In the genomic region with DNA sequence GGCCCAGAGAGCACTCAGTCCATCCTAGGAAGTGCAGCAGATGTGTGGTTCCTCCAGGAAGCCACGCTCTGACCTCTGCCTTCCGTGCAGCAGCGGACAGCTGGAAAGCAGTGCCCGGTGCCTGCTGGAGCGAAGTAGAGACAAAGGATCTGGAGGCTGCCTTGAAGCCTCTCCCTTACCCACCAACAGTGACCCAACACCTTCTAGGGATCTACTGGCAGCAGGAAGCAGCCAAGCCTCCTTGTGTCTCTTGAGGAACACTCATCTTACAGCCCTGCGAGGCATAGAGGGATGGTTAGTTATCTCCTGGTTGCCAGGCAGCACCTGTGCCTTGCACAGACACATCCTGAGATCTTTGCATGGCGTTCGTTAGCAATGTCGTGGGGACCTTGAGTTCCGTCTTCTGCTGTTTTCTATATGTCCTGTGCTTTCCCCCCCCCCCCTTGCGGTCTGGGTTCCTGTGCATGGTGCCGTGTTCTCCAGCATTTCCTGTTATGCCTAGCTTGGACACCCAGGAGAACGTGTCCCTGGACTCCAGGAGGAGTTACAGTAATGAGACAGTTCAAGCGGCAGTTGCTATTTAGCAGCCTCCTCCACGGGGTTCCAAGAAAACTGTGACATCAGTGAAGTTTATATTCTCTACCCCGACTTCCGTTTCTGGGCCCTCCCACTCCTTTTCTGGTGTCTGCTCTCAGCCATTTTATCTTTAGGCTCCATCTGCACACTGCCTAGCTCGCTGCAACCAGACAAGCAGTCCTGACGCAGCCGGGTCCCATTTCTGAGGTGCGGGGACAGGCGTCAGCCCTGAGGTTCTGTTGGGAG, we compare ENCODE assay signal across 8 mouse cellular contexts.
A peak's percentile ranks its signal among the peaks of the same experiment; 100 is the strongest.
DNase-seq lines count a peak whose midpoint lies in the region; ATAC-seq and TF ChIP-seq lines count a peak whose summit lies in the region.

No protein-coding gene starts in this region.

- peaks cover 20 to 33% of the 10 kb centered on the region in 2 experiments for H3K4me1 ChIP-seq in MEL (ENCODE audit: control insufficient read depth in 1 of 2, insufficient read depth in 2 of 2, low read length in 2 of 2)
- H3K4me1 ChIP-seq in kidney, embryonic 15.5 days: peaks cover 47% of the 10 kb centered on the region
- H3K4me1 ChIP-seq in liver, embryonic 13.5 days (replicated peaks): peaks cover 53% of the 10 kb centered on the region

- H3K27ac ChIP-seq in MEL (ENCODE audit: control insufficient read depth, low read depth, low read length): peak overlapping the region; percentile 88
- peak overlapping the region; percentile 85 for H3K27ac ChIP-seq in kidney, embryonic 15.5 days
- H3K27ac ChIP-seq in liver, embryonic 13.5 days: peak overlapping the region; percentile 92

- peak overlapping the region; percentile 58 for H3K9ac ChIP-seq in MEL (ENCODE audit: control insufficient read depth, low read depth, low read length, poor library complexity, severe bottlenecking)
- no peak overlapping the region for H3K9ac ChIP-seq in kidney, embryonic 15.5 days
- H3K9ac ChIP-seq in liver, embryonic 13.5 days: peak overlapping the region; percentile 70

- no peak for TF ChIP-seq CTCF in MEL (IDR thresholded peaks at IDR 0.05 in 2 of 3, conservative IDR thresholded peaks at IDR 0.05 in 1 of 3; ENCODE audit: control insufficient read depth in 1 of 3, insufficient read depth in 1 of 3, low read depth in 2 of 3, low read length in 3 of 3, poor library complexity in 1 of 3, severe bottlenecking in 1 of 3)

- peak overlapping the region; percentile 48 to 52 for H3K4me3 ChIP-seq in MEL (ENCODE audit: control insufficient read depth in 1 of 2, insufficient read depth in 1 of 2, low read depth in 2 of 2, low read length in 2 of 2)
- peak overlapping the region; percentile 14; the same call in 1 of the 2 replicates for H3K4me3 ChIP-seq in kidney, embryonic 15.5 days (replicated peaks)
- H3K4me3 ChIP-seq in liver, embryonic 13.5 days (replicated peaks): peak overlapping the region; percentile 54

- no peak for TF ChIP-seq RAD21 in MEL (IDR thresholded peaks at IDR 0.05; ENCODE audit: low read depth, low read length)

- peak; percentile 45 to 67 for TF ChIP-seq POLR2A in MEL (IDR thresholded peaks at IDR 0.05; ENCODE audit: control insufficient read depth in 1 of 2, insufficient read depth in 1 of 2, low read depth in 1 of 2, low read length in 2 of 2, poor library complexity in 1 of 2)

- no peaks in the 10 kb centered on the region for H3K9me3 ChIP-seq in MEL (replicated peaks; ENCODE audit: insufficient read depth, low read length)
- no peaks in the 10 kb centered on the region for H3K9me3 ChIP-seq in kidney, embryonic 15.5 days (replicated peaks)
- H3K9me3 ChIP-seq in liver, embryonic 13.5 days (replicated peaks): no peaks in the 10 kb centered on the region

- peak overlapping the region; percentile 47 for H3K4me2 ChIP-seq in kidney, embryonic 15.5 days
- peak overlapping the region; percentile 82 for H3K4me2 ChIP-seq in liver, embryonic 13.5 days

- ATAC-seq in kidney, embryonic 15.5 days (replicated peaks; ENCODE audit: low FRiP score): peak; percentile 64
- ATAC-seq in liver, embryonic 13.5 days (ENCODE audit: low read depth): peak; percentile 85

- peak; percentile 38 to 75 for TF ChIP-seq EP300 in MEL (IDR thresholded peaks at IDR 0.05; ENCODE audit: low read depth in 1 of 2, low read length in 2 of 2)

- peak; percentile 79 for DNase-seq in 416B (ENCODE audit: low read depth)
- peak; percentile 97 for DNase-seq in MEL (ENCODE audit: low read depth, low spot score)
- DNase-seq in frontal cortex, postnatal 14 days (ENCODE audit: low spot score in 2 of 2): peak; percentile 54 to 63
- DNase-seq in liver, embryonic 13.5 days: peak; percentile 84
- peak; percentile 88 for DNase-seq in right cerebral cortex, adult 18-20 months
- no peak for DNase-seq in urinary bladder, postnatal 4 days (ENCODE audit: low spot score in 2 of 2)
- DNase-seq in cerebellum, postnatal 14 days: no peak

- H3K79me2 ChIP-seq in MEL (ENCODE audit: control insufficient read depth, insufficient read depth, low read length, poor library complexity): no peaks in the 10 kb centered on the region

- no peaks in the 10 kb centered on the region for H3K27me3 ChIP-seq in MEL (ENCODE audit: control insufficient read depth in 1 of 2, insufficient read depth in 2 of 2, low read length in 2 of 2)
- no peaks in the 10 kb centered on the region for H3K27me3 ChIP-seq in kidney, embryonic 15.5 days
- H3K27me3 ChIP-seq in liver, embryonic 13.5 days: no peaks in the 10 kb centered on the region

- peaks cover 0 to 28% of the 10 kb centered on the region in 2 experiments; a peak in 2 of 4 replicates for H3K36me3 ChIP-seq in MEL (ENCODE audit: control insufficient read depth in 1 of 2, insufficient read depth in 2 of 2, low read length in 2 of 2)
- H3K36me3 ChIP-seq in kidney, embryonic 15.5 days: no peaks in the 10 kb centered on the region
- no peaks in the 10 kb centered on the region for H3K36me3 ChIP-seq in liver, embryonic 13.5 days

- WGBS in kidney, embryonic 15.5 days: 33% methylated on average over 22 of the region's 22 CpGs
- 16% methylated on average over 22 of the region's 22 CpGs for WGBS in liver, embryonic 13.5 days (ENCODE audit: insufficient replicate concordance)

TF ChIP-seq in MEL, 35 proteins besides CTCF, POLR2A, EP300 and RAD21:
- no peak for TF ChIP-seq ZMIZ1 (IDR thresholded peaks at IDR 0.05; ENCODE audit: low read depth, low read length)
- TF ChIP-seq USF1 (IDR thresholded peaks at IDR 0.05; ENCODE audit: low read depth, low read length): no peak
- TF ChIP-seq SIN3A (IDR thresholded peaks at IDR 0.05; ENCODE audit: low read length): peak; percentile 78
- peak; percentile 55; the same call in 1 of the 2 replicates for TF ChIP-seq UBTF (IDR thresholded peaks at IDR 0.05; ENCODE audit: borderline replicate concordance, insufficient read depth, low read depth, low read length)
- TF ChIP-seq MAZ (IDR thresholded peaks at IDR 0.05; ENCODE audit: low read depth, low read length): no peak
- no peak for TF ChIP-seq CHD1 (IDR thresholded peaks at IDR 0.05; ENCODE audit: low read depth, low read length)
- TF ChIP-seq MYC (IDR thresholded peaks at IDR 0.05; ENCODE audit: low read depth, low read length): 0 out of 2 replicates have a peak, but pooled peaks have one; percentile 18
- no peak for TF ChIP-seq MEF2A (IDR thresholded peaks at IDR 0.05; ENCODE audit: extremely low read depth, insufficient replicate concordance, low read depth, low read length, poor library complexity, severe bottlenecking)
- TF ChIP-seq GABPA (IDR thresholded peaks at IDR 0.05; ENCODE audit: low read depth, low read length): no peak
- no peak for TF ChIP-seq KAT2A (conservative IDR thresholded peaks at IDR 0.05; ENCODE audit: low read depth, low read length)
- TF ChIP-seq TBP (IDR thresholded peaks at IDR 0.05; ENCODE audit: low read depth, low read length): peak; percentile 84
- no peak; the same call in 1 of the 2 replicates for TF ChIP-seq RCOR1 (IDR thresholded peaks at IDR 0.05; ENCODE audit: low read depth, low read length)
- TF ChIP-seq NELFE (IDR thresholded peaks at IDR 0.05; ENCODE audit: low read depth, low read length): no peak; the same call in 1 of the 2 replicates
- TF ChIP-seq HCFC1 (IDR thresholded peaks at IDR 0.05; ENCODE audit: low read depth, low read length): peak; percentile 46; the same call in 1 of the 2 replicates
- TF ChIP-seq NRF1 (IDR thresholded peaks at IDR 0.05; ENCODE audit: insufficient read depth, low read depth, low read length, poor library complexity, severe bottlenecking): no peak
- peak; percentile 94 for TF ChIP-seq GATA1 (IDR thresholded peaks at IDR 0.05; ENCODE audit: low read depth, low read length)
- peak; percentile 90 for TF ChIP-seq TCF12 (IDR thresholded peaks at IDR 0.05; ENCODE audit: low read depth, low read length)
- TF ChIP-seq JUND (IDR thresholded peaks at IDR 0.05; ENCODE audit: low read depth, low read length): no peak
- TF ChIP-seq ZNF384 (IDR thresholded peaks at IDR 0.05; ENCODE audit: low read depth, low read length): no peak
- no peak for TF ChIP-seq MYB (IDR thresholded peaks at IDR 0.05; ENCODE audit: low read depth, low read length)
- 0 out of 2 replicates have a peak, but pooled peaks have one; percentile 9 for TF ChIP-seq SMC3 (IDR thresholded peaks at IDR 0.05; ENCODE audit: low read depth, low read length)
- TF ChIP-seq MXI1 (IDR thresholded peaks at IDR 0.05; ENCODE audit: low read depth, low read length): peak; percentile 64
- TF ChIP-seq CHD2 (IDR thresholded peaks at IDR 0.05; ENCODE audit: low read length): no peak
- no peak for TF ChIP-seq USF2 (IDR thresholded peaks at IDR 0.05; ENCODE audit: borderline replicate concordance in 1 of 2, insufficient read depth in 1 of 2, low read depth in 1 of 2, low read length in 2 of 2)
- TF ChIP-seq POLR2AphosphoS2 (IDR thresholded peaks at IDR 0.05; ENCODE audit: low read length): no peak
- TF ChIP-seq POLR2AphosphoS5 (IDR thresholded peaks at IDR 0.05; ENCODE audit: borderline replicate concordance, low read depth, low read length): no peak
- no peak for TF ChIP-seq E2F4 (IDR thresholded peaks at IDR 0.05; ENCODE audit: borderline replicate concordance, low read depth, low read length)
- TF ChIP-seq BHLHE40 (IDR thresholded peaks at IDR 0.05; ENCODE audit: borderline replicate concordance, low read depth, low read length): no peak
- TF ChIP-seq MAFK (IDR thresholded peaks at IDR 0.05; ENCODE audit: borderline replicate concordance, low read depth, low read length): no peak
- TF ChIP-seq TAL1 (IDR thresholded peaks at IDR 0.05; ENCODE audit: low read length): peak; percentile 91
- no peak for TF ChIP-seq ZC3H11A (IDR thresholded peaks at IDR 0.05; ENCODE audit: low read depth, low read length)
- TF ChIP-seq ELF1 (IDR thresholded peaks at IDR 0.05; ENCODE audit: low read depth, low read length): peak; percentile 55; the same call in 1 of the 2 replicates
- peak; percentile 92 for TF ChIP-seq ETS1 (IDR thresholded peaks at IDR 0.05; ENCODE audit: low read depth, low read length)
- TF ChIP-seq MAX (IDR thresholded peaks at IDR 0.05; ENCODE audit: low read length): no peak
- TF ChIP-seq ZKSCAN1 (IDR thresholded peaks at IDR 0.05; ENCODE audit: low read depth, low read length): no peak

Comparison
In these comparisons a context has a peak if more than half of its experiments do, and no peak if none do; other contexts are left out.
1. DNase-seq: peak in 416B (single experiment), MEL (single experiment), frontal cortex, postnatal 14 days (2 of 2), liver, embryonic 13.5 days (single experiment) and right cerebral cortex, adult 18-20 months (single experiment); none in urinary bladder, postnatal 4 days (0 of 2) and cerebellum, postnatal 14 days (0 of 2).
2. Peak in every context shown above with its lines, with median percentiles within 50 percentile points of each other: H3K27ac ChIP-seq and H3K4me3 ChIP-seq.